Mouse (Mus musculus): Measurements from ENCODE around the gene Fstl5.

GRCm38 (mm10) chr3:76074060-76074707, at the start of gene Fstl5:
- TF ChIP-seq EP300 (IDR thresholded peaks at IDR 0.05; ENCODE audit: low read depth) (no peak), CTCF (IDR thresholded peaks at IDR 0.05; ENCODE audit: low read depth) (no peak)

All from liver, postnatal 0 days (tissue).